Mouse (Mus musculus) heart, postnatal 0 days (tissue): ENCODE results near the gene Wdr48. TPM values are rescaled to one million over a fixed set of nuclear protein-coding genes. Genes with fewer than 3 reads are reported as not detected.

ENCODE experiments used
- ATAC-seq: fragments of 200-750 bp; cut with Nextera tagmentation; 2 replicates; pipeline ENCODE4 v1.8.0; 2017; ENCODE audit warnings: low read depth, moderate number of reproducible peaks, moderate library complexity; ENCODE audit not compliant: insufficient read depth
- DNase-seq: peaks from one replicate; pipeline ENCODE4 v3.0.0-alpha.2; 2016; ENCODE audit warnings: low spot score
- H3K27ac ChIP-seq: fragments of 300-500 bp; sonication (generic); 2 replicates; pipeline ENCODE4 v1.5.1; 2014; ENCODE audit warnings: low read depth, mild to moderate bottlenecking
- H3K27me3 ChIP-seq: fragments of 300-500 bp; sonication (generic); 2 replicates; pipeline ENCODE4 v1.6.1; 2014; ENCODE audit warnings: low read length, mixed read lengths; ENCODE audit not compliant: control insufficient read depth, insufficient read depth
- H3K36me3 ChIP-seq: fragments of 300-500 bp; sonication (generic); replicated peaks from 2 replicates; pipeline ENCODE4 v1.6.1; 2014; ENCODE audit warnings: low read length, mixed read lengths; ENCODE audit not compliant: control insufficient read depth, insufficient read depth
- H3K4me1 ChIP-seq: fragments of 300-500 bp; sonication (generic); 2 replicates; pipeline ENCODE4 v1.6.1; 2014; ENCODE audit warnings: antibody characterized with exemption; ENCODE audit not compliant: control insufficient read depth, insufficient read depth
- H3K4me2 ChIP-seq: fragments of 300-500 bp; sonication (generic); 2 replicates; pipeline ENCODE4 v1.6.1; 2014; ENCODE audit warnings: low read depth, mild to moderate bottlenecking, low read length, moderate library complexity
- H3K4me3 ChIP-seq: fragments of 300-500 bp; sonication (generic); 2 replicates; pipeline ENCODE4 v1.5.1; 2014; ENCODE audit warnings: low read depth, low read length
- H3K9ac ChIP-seq: fragments of 300-500 bp; sonication (generic); replicated peaks from 2 replicates; pipeline ENCODE4 v1.6.1; 2014; ENCODE audit warnings: low read depth, low read length, mixed read lengths
- H3K9me3 ChIP-seq: fragments of 300-500 bp; sonication (generic); replicated peaks from 2 replicates; pipeline ENCODE4 v1.6.1; 2016; ENCODE audit warnings: low read length; ENCODE audit not compliant: control insufficient read depth
- CTCF ChIP-seq: IDR thresholded peaks from 2 replicates; pipeline ENCODE4 v1.5.1; 2016; ENCODE audit warnings: antibody characterized with exemption, control low read depth, low read depth
- EP300 ChIP-seq: IDR thresholded peaks from 2 replicates; pipeline ENCODE4 v1.6.1; 2016; ENCODE audit warnings: antibody characterized with exemption, low read depth
- WGBS: fragments of 180-500 bp; shearing (Covaris S2); extraction: QIAGEN DNeasy Blood & Tissue Kit; methylation state at CpG from one replicate; pipeline ENCODE4 v1.1.7; 2014; 5-methylcytosine and 5-hydroxymethylcytosine counted together
- polyA plus RNA-seq: library from polyadenylated mRNA; unstranded; fragments of >200 nt; fragmentation: Nextera tagmentation; extraction: Ambion mirVana; gene quantifications from 2 replicates; pipeline ENCODE4 v1.2.1, GENCODE M21; 2015
- total RNA-seq: library from RNA; depleted of rRNA; stranded (reverse); fragments of >200 nt; gene quantifications from 2 replicates; pipeline ENCODE4 v1.2.3, GENCODE M21; 2014; ENCODE audit warnings: low replicate concordance

The Wdr48 gene
- total and polyA plus RNA-seq, 2 experiments from 2014 or later = 19.4 to 25.3 TPM

DNA sequence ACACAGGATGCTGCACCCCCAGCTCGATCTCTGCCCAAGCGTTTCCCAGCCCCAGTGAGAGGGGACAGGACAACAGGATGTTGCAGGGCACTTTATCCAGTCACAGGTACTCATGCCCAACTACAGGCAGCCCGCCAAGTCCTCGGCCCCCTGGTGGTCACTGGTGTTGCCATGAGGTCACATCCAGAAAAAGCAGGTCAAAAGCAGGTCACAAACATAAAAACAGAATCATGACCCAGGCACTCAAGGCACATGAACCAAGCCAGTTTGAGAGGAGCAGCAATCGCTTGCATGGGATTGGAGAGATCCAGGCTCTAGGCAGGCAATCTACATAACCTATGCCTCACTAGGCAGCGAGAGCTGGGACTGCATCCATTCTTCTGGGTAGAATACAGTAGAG lies 75.5 kb downstream of the Wdr48 start:
- H3K27ac ChIP-seq = peak overlapping the region; percentile 74

DNA sequence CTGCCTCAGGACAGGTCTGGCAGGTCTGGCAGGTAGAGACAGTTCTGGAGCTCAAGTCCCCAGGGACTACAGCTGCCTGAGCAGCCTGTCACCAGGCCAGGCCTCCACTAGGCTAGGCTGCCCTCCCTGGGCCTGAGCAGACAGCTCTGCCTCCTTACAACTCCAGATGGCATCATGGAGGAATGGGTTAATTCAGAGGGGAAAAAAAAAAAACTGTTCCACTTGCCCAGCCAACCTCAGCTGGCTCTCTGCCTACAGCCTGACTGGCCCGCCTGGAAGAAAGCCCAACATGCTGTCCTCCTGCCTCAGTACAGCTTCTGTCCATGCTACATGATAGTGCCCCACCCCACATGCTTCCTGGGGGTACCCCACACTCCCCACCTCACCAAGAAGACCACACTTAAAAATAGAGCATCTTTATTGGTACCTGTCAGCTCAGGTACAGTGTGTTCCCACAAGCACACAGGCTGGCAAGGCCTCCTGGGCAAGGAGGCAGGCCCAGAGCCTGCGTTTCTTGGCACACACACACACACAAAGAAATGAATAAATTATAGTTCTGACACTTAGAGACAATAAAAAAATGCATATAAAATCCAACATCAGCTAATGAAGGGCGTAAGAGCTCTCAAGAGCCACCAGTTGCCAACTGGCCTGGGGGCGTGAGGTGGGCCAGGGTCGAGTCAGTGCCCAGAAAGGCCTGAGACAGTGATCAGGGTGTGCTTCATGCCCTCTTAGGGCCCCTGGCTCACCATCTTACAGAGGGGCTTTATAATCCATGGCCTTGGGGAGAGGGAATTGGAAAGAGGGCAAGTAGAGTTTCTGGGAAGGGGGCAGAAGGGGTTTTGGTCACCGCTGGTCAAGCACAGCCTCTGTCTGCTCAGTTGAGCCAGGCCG lies 76.3 kb downstream of the Wdr48 start:
- 75% methylated on average over 7 of the region's 7 CpGs for WGBS
- no peak overlapping the region for H3K4me3 ChIP-seq
- no peak for ATAC-seq
- H3K27ac ChIP-seq = peak overlapping the region; percentile 74
- H3K4me2 ChIP-seq = no peak overlapping the region
- no peak for TF ChIP-seq CTCF
- TF ChIP-seq EP300 = no peak
- H3K9me3 ChIP-seq = no peaks in the 10 kb centered on the region
- peak; percentile 43 for DNase-seq
- no peaks in the 10 kb centered on the region for H3K27me3 ChIP-seq
- H3K36me3 ChIP-seq = peaks cover 43% of the 10 kb centered on the region
- peaks cover 17% of the 10 kb centered on the region for H3K4me1 ChIP-seq
- H3K9ac ChIP-seq = no peak overlapping the region; the same call in 1 of the 2 replicates

More for the DNA sequence above, 75.5 kb downstream of the Wdr48 start:
- Histone ChIP-seq H3K27me3 (no peaks in the 10 kb centered on the region), H3K4me3 (no peak overlapping the region), H3K9ac (no peak overlapping the region; the same call in 1 of the 2 replicates), H3K9me3 (no peaks in the 10 kb centered on the region), H3K36me3 (peaks cover 40% of the 10 kb centered on the region), H3K4me1 (peaks cover 17% of the 10 kb centered on the region), H3K4me2 (no peak overlapping the region)
- DNase-seq (peak; percentile 57), ATAC-seq (peak; percentile 62)
- TF ChIP-seq CTCF (peak; percentile 68), EP300 (no peak)
- WGBS = 24% methylated on average over 6 of the region's 6 CpGs

DNA sequence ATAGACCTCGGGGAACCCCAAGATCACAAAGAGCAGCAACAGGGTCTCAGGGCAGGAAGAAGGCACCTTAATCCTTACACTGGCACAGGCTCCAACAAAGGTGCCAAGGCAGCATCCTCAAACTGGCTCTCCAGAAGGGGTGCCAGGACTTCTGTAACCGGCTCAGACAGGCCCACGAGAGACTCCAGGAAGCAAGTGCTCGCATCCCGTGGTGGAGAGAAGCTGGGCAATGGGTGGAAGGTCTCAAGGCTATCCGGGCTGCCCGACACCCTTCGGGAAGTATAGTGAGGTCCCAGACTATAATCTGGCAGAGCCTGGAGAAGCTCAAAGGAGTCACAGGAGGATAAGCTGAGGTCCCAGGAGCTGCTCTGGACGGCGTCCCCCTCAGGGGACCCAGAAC lies 77.5 kb downstream of the Wdr48 start:
- Histone ChIP-seq H3K36me3 (peaks cover 50% of the 10 kb centered on the region), H3K9me3 (no peaks in the 10 kb centered on the region), H3K9ac (no peak overlapping the region), H3K27ac (0 out of 2 replicates have a peak overlapping the region, but pooled peaks have one; percentile 15), H3K4me3 (no peak overlapping the region), H3K27me3 (no peaks in the 10 kb centered on the region), H3K4me1 (peaks cover 26% of the 10 kb centered on the region), H3K4me2 (no peak overlapping the region)
- DNase-seq = no peak
- no peak for ATAC-seq
- TF ChIP-seq EP300 = no peak
- 90% methylated on average over 10 of the region's 10 CpGs for WGBS

DNA sequence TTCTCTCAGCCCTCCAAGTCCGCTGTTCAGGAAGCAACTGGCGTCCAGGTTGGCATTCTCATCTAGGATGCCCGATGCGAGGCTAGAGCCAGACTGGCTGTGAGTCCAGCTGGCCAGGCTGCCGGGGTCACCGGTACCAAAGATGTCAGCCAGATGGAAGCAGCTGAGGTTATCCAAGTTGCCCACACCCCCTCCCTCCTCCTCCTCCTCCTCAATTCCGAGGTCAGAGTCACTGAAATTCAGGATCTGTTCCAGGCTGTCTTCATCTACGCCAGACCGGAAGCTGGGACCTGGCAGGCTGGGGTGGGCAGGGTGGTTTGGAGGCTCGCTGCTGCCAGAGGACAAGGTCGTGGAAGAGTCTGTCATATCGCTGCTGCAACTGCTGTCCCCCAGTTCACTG lies 77.9 kb downstream of the Wdr48 start:
- 72% methylated on average over 12 of the region's 12 CpGs for WGBS
- Histone ChIP-seq H3K9me3 (no peaks in the 10 kb centered on the region), H3K4me1 (peaks cover 30% of the 10 kb centered on the region), H3K4me2 (no peak overlapping the region), H3K4me3 (no peak overlapping the region), H3K27ac (0 out of 2 replicates have a peak overlapping the region, but pooled peaks have one; percentile 15), H3K27me3 (no peaks in the 10 kb centered on the region), H3K36me3 (peaks cover 50% of the 10 kb centered on the region), H3K9ac (no peak overlapping the region)
- TF ChIP-seq CTCF = no peak
- no peak for TF ChIP-seq EP300
- no peak for ATAC-seq
- DNase-seq = no peak

DNA sequence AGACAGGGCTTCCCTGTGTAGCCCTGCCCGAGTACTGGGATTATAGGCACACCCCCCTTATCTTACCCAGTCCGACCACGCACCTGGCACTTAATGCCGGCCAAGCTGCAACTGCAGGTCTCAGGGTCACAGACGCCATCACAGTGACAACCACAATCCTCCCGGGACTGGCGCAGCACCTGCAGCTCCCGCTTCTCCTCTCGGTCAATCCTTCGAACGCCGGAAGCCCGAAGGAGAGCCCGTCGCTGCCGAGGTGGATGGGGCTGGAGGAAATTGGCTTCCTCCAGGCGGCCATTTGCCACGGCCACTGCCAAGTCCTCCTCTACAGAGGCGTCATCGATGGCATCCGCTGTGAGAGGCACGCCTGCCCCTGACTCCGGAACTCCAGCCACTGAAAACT lies 78.6 kb downstream of the Wdr48 start:
- peaks cover 37% of the 10 kb centered on the region for H3K4me1 ChIP-seq
- H3K4me3 ChIP-seq = no peak overlapping the region
- ATAC-seq = no peak
- H3K9ac ChIP-seq = no peak overlapping the region
- H3K27me3 ChIP-seq = no peaks in the 10 kb centered on the region
- 89% methylated on average over 23 of the region's 23 CpGs for WGBS
- DNase-seq = no peak
- peaks cover 50% of the 10 kb centered on the region for H3K36me3 ChIP-seq
- H3K27ac ChIP-seq = no peak overlapping the region
- no peak for TF ChIP-seq EP300
- no peak for TF ChIP-seq CTCF
- H3K9me3 ChIP-seq = no peaks in the 10 kb centered on the region
- no peak overlapping the region for H3K4me2 ChIP-seq
